Mouse (Mus musculus): Measurements from ENCODE around the gene Specc1. TPM values are rescaled to one million over a fixed set of nuclear protein-coding genes. Genes with fewer than 3 reads are reported as not detected.

The Specc1 gene
- polyA plus RNA-seq, 1 experiment from 2014 or later, result 41.3 TPM

Other genes starting within 250 kb of the Specc1 start
- gene Slc5a10, start 235.9 kb upstream of the Specc1 start, polyA plus RNA-seq (2015; fragmentation: Nextera tagmentation; extraction: Ambion mirVana), result not detected in 2 replicates
- gene Prpsap2, start 194.7 kb upstream of the Specc1 start, polyA plus RNA-seq (2015; fragmentation: Nextera tagmentation; extraction: Ambion mirVana), result 8.6 and 10.3 TPM in 2 replicates
- 2.3 and 2.5 TPM in 2 replicates for gene Ulk2, start 101.7 kb upstream of the Specc1 start, polyA plus RNA-seq (2015; fragmentation: Nextera tagmentation; extraction: Ambion mirVana)
- gene Akap10, start 26.5 kb upstream of the Specc1 start, polyA plus RNA-seq (2015; fragmentation: Nextera tagmentation; extraction: Ambion mirVana), result 8.1 and 9.4 TPM in 2 replicates

Data from liver, embryonic 13.5 days (tissue).